Mouse (Mus musculus): ENCODE data around the gene Hnrnpa3. TPM values are rescaled to one million over a fixed set of nuclear protein-coding genes. Genes with fewer than 3 reads are reported as not detected.

Gene Hnrnpa3
- polyA plus RNA-seq (2017; shearing (Covaris generic)) = 139 TPM

DNA sequence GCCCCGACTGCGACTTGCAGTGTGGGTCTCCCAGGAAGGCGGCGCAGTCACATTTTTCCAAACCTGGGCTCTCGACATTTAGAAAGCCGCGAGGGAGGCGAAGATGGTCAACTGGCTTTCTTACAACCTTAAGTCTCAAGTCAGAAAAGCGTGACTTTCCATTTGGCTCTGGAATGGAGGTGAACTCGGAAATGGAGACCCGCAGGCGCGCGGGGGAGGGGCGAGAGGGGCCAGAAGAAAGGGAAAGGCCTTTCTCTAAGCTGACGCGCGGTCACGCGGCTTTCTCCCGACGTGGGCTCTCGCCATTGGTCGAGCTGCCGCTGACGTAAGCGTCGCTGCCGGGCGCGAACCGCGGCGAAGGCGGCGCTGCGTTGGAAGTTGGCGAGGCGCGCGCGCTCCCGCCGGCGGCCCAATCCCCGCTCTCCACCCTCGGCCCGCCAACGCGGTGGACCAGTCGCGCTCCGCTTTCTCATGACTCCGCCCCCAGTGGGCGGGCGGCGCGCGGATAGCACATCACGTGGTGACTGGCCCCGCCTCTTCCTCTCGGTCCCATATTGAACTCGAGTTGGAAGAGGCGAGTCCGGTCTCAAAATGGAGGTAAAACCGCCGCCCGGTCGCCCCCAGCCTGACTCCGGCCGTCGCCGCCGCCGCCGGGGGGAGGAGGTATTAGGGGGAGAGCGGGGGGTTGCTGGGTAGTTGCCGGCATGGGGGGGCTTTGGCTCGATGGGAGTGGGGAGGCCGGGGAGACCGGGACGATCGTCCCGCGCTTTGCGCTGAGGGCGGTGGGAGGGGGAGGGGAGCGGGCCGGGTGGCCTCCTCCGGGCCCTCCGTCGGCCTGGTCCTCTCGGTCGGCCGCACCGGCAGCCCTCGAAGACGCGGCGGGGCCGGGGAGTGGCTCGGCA lies at the start of gene Hnrnpa3:
Gene Hnrnpa3, plus strand, starts transcription at position 535 of the 902 bp plus-strand sequence.

DNA sequence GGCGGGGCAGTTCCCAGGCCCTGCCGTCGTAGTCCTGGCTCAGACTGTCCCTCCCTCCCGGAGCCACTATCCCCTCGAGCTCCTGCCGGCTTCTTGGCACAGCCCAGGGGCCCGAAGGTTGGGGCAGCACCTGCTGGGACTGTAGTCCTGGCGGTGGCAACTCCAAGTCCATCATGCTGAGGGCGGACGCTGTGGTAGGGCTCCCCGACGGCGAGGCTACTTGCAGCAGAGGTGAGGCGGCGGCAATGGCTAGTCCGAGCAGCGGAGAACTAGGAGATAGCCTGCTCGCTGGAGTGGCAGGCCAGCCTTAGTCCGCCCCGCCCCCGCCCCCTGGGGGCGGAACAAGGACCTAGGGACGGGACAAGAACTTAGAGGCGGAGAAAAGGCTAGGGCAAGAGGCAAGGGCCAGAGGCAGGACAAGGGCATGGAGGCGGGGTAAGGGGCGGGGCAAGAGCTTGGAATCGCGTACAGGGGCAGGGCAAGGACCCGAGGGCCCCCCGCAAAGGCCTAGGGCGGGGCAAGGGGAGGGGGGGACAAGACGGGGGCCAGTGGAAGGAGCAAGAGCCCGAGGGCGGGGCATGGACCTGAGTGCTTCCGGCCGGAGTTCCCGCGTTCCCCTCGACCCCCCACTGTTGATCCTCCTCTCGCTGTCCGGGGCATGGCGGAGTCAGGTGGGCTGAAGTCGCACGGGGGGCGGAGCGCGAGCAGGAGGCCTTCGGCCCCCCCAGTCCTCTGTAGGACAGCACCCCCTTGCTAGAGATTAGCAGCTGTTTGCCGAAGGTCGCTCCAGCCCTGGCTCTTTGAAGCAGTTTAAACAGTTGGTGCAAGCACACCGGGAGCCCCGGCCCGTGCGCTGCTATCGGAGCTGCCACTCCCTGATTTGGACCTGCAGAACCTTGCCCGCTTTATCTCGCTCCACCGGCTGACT lies 45.4 kb downstream of the Hnrnpa3 start, which contains the start of gene Nfe2l2:
Gene Nfe2l2, minus strand, starts transcription at position 408 of the 928 bp plus-strand sequence.

Other genes with a start within 250 kb of the Hnrnpa3 start
- gene Nfe2l2, start 45.4 kb downstream of the Hnrnpa3 start, polyA plus RNA-seq (2017; shearing (Covaris generic)) = 95.0 TPM
- 60.5 TPM for gene Agps, start 172.9 kb downstream of the Hnrnpa3 start, polyA plus RNA-seq (2017; shearing (Covaris generic))